Mouse (Mus musculus): ENCODE results near the gene Atf7. TPM values are rescaled to one million over a fixed set of nuclear protein-coding genes. Genes with fewer than 3 reads are reported as not detected.

The Atf7 gene
- polyA plus RNA-seq (2012) = 9.3 and 13.2 TPM in 2 replicates

DNA sequence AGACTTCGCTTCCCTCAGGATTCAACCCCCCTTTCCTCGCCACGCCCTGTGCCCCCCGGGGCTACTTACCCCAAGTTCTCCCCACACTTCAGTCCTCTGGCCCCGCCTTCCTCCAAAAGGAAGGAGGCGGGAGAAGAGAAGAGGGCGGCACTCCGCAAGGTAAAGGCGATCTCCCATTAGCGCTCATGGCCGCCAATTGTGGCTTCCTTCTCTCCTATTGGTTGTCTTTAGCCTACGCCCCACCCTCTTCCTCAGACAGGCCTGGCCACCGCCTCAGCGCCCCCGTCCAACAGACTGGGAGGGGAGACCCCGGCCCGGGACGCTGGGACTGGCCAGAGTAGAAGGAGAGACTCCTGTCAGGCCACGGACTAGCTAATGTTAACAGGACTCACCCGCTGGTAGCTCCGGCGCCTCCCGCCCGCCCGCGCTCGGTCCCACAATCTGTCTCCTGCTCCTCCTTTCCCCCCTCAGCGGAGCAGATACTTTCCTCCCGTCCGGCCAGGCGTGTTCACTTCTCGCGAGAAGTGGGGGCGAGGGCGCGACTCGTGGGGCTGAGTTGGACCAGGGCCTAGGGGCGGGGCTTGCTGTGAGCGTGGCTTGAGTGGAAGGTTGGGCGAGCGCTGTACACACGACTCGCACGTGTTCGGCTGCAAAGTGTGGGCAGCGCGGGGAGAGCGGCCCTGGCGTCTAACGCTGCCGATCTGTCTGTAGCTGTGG, at the start of gene Atf7, which contains the start of gene Gm28047:
Gene Atf7 (minus strand): TSS at position 495 of the 717 bp plus-strand sequence.
Gene Gm28047 (minus strand): TSS at position 98 of the 717 bp plus-strand sequence.
- no peak for TF ChIP-seq GATA1 (IDR thresholded peaks at IDR 0.05; ENCODE audit: low read length)

DNA sequence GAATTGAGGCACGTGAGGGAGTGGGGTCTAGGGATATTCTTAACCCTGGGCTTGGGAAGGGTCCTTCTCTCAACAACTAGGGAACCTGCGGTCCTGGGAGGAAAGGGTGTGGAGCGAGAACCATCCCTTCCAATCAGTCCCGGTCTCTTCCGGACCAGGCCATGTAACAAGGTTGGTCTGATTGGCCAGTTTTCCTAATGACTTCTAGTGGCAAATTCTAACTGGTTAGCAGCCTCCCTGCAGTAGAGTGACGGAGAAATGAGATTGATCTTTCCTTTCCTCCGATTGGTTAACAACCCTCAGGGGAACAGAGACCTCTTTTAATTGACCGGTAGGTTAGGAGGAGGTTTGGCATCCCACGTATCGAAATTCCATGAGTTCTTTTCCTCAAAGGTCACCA, 48.3 kb upstream of the Atf7 start:
- no peak for TF ChIP-seq GATA1 (IDR thresholded peaks at IDR 0.05; ENCODE audit: low read length)

DNA sequence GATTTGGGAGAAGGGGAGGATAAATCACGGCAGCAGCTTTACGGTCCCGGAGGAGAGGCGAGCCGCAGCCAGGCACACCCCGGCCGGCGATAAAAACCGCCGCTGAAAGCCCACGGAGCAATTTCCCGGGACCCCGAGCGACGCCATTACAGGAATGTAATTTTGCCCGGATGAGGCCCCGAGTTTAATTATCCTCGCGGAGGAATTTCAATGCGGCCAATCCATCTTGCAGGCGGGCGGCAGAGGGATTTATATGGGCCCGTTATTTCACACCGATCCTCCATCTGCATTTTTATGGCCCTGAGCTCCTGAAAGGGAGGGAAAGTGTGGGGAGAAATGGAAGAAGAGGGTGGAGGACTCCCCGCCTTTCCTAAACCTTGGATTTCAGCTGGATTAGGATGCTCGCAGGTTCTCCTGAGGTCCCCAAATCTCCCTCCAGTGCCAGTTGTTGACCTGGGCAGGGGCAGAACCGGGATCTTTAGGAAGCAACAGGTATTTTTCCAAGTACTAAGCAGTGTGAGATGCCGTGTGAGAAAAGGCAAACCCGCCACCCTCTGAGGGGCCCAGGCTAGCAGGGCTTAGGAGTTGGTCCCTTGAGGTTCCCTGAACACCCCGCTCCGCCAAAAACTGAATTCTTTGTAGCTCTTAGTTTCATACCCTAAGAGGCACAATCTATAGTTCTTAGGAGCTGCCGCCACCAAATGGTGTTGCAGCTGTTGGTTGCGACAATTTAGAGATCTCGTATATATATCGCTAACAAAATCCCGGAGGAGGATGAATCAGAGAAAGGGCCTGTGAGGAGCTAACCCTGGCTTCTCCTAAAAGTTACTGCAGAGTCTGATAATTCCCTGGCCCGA, 47.2 kb upstream of the Atf7 start, which contains the start of gene Atp5g2:
Gene Atp5g2 (minus strand): TSS at position 138 of the 857 bp plus-strand sequence.
- TF ChIP-seq GATA1 (IDR thresholded peaks at IDR 0.05; ENCODE audit: low read length) = no peak

DNA sequence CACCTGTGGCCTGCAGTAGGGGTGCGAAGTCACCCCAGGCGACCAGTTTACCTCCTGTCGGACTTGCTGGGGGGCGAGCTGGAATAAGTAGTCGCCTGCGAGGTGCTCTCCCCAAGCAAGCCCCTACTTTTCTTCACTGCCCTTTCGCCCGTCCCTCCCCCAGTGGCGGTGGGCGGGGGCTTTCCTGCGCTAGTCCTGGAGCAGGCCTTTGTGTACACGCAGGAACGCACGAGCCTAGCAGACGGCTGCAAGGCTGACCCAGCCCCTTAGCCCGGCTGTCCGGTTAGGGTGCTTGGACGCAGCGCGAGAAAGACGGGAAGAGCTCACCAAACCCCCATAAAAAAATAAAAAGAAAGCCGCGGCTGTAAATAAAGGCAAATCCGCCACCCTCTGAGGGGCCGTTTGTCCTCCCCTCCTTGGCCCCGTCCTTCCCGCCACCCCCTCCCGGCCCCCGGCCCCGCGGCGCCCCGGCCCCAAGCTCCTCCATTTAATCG, 46.5 kb upstream of the Atf7 start:
- TF ChIP-seq GATA1 (IDR thresholded peaks at IDR 0.05; ENCODE audit: low read length) = no peak

DNA sequence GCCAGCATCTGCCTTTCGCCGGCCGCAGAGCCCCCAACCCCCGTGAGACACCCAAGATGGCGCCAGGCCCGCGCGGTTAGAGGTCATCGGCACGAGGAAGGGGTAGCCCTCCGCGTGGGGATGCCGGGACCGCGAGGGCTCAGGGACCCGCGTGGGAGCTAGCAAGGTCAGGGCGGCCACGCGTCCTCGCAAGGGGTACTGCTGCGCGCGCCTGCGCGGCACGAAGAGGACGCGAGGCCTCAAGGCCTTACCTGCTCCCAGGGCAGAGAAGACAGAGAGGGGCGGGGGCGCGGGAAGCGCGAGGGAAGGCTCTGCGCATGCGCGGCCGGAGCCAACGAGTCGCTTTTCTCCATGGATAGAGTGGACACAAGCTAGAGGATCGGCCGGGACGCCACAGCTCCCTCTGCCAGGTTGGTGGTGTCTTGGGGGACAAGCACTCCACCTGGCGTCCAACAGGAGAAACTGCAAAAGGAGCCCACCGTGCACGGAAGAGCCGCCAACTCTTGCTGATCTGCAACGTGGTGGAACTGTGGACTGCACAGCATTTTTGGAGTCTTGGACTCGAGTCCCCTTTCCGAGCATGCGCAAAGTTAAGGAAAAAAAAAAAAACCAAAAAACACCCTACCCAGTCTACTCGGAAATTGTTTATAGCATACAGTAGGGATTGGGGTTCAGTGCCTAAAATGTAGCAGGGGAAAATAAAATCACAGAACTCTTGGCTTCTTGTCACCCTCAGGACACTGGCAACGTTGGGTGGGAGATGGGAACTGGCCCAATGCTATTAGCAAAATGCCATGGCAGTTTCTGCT, 45.7 kb upstream of the Atf7 start:
- TF ChIP-seq GATA1 (IDR thresholded peaks at IDR 0.05; ENCODE audit: low read length) = no peak

DNA sequence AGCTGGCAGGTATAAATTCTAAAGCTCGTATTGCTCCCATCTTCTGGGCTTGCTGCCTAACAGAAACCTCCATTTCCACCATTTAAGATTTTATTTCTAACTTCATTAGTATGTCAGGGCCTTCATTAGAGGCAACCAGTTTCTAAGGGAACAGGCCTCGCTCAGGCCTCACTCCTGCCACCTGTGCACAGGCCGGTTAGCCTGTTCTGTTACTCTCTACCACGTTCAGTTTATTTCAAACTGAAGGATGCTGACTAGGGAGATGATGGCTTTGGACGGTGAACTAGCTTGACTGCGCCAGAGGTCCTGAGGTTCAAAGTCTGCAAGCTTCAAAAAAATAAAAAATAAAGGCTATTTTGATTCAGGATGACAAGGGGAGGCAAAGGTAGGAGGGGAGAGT, 45.0 kb upstream of the Atf7 start:
- TF ChIP-seq GATA1 (IDR thresholded peaks at IDR 0.05; ENCODE audit: low read length) = no peak

DNA sequence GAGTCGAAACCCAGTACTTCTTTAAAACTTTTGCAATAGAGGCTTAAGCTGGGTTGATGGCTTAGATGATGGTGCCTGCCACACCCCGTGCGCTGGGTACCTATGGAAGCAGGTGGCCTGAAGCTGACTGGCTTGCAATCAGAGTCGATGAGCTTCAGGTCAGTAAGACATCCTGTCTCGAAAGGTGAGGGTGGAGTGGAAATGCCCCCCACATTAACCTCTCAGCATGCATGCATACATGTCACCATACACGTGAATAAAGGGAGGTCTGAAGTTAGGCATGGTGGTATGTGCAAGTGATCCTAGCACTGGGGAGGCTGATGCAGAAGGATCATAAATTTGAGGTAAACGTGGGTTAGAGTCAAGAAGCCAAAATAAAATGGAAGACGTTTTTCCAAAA, 44.3 kb upstream of the Atf7 start:
- TF ChIP-seq GATA1 (IDR thresholded peaks at IDR 0.05; ENCODE audit: low read length) = no peak

DNA sequence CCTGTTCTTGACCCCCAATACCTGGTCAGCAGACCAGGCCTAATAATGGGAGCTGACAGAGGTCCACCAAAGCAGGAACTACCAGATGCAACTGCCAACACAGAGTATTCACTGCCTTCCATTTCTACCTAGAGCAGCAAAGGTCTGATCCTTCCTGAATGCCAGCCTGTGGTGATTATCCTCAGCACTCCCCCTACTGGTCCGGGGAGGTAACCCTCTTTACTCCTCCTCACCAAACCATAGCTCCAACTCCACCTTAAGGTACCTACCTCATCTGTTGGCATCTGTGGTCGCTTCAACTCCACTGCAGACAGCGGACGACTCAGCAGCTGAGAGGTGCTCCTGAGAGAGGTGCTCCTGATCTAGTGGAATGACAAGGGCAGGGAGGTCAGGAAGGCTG, 40.2 kb upstream of the Atf7 start:
- TF ChIP-seq GATA1 (IDR thresholded peaks at IDR 0.05; ENCODE audit: low read length) = no peak

DNA sequence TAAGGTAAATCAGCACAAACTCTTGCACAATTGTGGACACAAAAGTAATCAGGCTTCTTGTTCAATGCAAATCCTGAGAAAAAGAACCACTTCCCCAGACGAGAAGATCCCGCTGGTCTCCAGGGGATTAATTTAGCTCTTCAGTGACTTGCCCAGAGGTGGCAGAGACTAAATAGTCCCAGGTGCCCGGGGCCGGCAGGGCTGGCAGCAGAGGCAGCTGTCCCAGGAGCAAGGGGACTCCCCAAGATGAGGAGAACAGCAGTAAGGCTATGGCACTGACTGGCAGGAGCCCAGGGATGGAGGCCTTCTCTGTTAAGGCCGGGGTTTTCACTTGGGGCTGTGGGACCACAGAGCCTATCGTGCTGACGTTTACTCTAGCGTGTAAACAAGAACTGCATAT, 38.6 kb upstream of the Atf7 start:
- TF ChIP-seq GATA1 (IDR thresholded peaks at IDR 0.05; ENCODE audit: low read length) = no peak

DNA sequence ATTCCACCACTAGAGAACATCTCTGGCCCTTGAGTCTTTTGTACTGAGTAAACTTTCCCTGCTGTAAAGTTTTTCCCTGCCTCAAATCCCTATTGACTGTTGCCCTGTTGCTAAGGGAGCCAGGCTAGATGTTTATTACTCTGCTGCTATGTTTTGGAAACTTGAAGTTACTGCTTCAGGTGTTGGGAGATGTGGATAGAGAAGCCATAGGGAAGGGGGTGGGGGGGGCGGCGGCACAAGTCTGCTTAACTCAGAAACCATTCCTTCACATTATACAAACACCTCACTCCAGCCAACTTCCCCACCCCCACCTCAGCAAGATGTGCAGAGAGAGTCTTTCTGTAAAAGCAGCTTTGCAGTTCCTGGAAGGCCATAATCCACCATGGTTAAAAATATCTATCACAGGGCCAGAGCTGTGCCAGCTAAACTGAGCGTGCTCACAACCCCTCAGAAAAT, 32.7 kb upstream of the Atf7 start:
- no peak for TF ChIP-seq GATA1 (IDR thresholded peaks at IDR 0.05; ENCODE audit: low read length)

DNA sequence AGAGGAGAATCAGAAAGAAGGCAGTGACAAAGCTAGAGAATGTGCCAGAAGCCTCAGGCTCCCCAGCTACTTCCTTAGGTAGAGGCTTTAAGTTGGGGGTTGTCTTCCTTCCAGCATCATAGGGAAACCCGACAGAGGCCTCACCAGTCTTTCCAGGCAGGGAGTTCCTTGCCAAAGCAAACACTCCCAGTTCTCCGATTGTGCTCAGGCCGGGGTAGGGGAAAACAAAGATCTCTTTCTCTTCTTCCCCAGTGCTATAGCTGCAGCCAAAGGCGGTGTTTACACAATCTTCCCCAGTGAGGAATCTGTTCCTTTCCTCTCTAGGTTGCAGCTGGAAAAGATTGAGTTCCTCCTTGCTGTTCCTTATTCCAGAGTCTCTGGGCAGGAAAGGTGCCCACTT, 31.4 kb upstream of the Atf7 start:
- no peak for TF ChIP-seq GATA1 (IDR thresholded peaks at IDR 0.05; ENCODE audit: low read length)

DNA sequence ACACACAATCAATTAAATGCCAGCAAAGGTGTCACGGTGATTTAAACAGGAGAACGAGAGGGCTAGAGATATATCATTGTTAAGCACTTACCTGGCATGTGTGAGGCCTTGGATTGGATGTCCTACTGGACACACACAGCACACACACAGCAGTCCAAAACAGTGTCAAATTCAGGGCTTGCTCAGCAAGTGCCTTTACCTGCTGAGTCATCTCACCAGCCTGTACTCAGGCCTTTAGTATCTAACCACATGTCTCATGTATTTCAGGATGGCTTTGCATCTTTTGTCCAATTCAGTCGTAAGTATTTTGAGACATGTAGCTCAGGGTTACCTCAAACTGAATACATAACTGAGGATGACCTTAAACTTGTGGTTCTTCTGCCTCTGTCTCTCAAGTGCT, 25.8 kb upstream of the Atf7 start:
- TF ChIP-seq GATA1 (IDR thresholded peaks at IDR 0.05; ENCODE audit: low read length) = no peak

DNA sequence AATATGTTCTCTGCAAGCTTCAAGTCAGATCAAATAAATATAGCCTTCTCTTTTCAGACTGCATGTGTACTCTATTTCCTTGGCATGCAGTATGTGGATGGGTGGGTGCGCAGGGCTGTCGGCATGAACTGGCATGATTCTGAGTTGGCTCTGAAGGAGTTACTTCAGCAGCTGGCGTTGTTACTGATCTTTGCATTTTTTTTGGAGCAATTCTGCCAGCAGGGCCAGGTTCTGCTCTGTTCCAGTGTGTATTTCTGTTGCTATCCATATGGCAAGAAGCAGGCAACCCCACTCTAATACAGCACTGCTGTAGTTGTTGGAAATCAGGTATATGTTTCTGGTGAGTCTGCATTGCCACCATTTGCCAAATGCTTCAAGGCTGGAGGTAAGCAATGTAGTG, 10.6 kb upstream of the Atf7 start:
- TF ChIP-seq GATA1 (IDR thresholded peaks at IDR 0.05; ENCODE audit: low read length) = no peak

DNA sequence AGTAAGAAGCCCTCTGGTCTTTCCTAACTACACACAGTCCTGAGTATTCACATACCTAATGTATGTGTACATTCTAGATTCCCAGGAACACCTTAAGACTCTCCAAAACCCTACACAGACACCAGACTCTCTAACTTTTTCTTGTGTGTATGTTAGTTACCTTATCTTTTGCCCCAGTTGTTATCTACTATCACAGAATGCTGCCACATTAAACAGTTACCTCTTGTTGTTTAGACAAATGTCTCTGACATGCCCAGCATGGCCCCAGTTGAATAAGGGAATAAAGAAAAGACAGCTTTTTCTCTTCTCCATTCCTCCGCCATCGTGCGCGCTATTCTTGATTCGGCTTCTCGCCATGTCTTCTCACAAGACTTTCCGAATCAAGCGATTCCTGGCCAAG, 9.4 kb upstream of the Atf7 start:
- peak; percentile 48 for TF ChIP-seq GATA1 (IDR thresholded peaks at IDR 0.05; ENCODE audit: low read length)

DNA sequence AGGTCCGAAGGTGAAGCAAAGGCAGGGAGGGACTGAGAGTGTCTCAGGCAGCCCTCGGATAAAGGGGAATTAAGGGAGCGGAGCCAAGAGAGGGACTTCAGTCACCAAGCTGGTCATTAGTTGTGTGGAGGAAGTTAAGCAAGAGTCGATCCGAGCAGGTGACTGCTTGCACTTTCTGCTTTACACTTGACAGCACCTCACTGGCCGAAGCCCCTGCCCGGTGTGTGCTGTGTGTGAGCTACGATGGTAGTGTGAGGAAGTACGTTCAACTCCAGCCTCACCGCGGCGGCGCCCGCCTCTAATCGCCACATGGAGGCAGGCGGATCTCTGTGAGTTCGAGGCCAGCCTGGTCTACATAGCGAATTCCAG, 407 bp upstream of the Atf7 start:
- no peak for TF ChIP-seq GATA1 (IDR thresholded peaks at IDR 0.05; ENCODE audit: low read length)

Data from G1E-ER4 (cell line).